Mouse (Mus musculus): ENCODE measurements around the gene Sorbs1.

- no peak for TF ChIP-seq CTCF (IDR thresholded peaks at IDR 0.05; ENCODE audit: low read depth)
- TF ChIP-seq EP300 (IDR thresholded peaks at IDR 0.05; ENCODE audit: low read depth) = no peak
Measured at GRCm38 (mm10) chr19:40414798-40415475, 98.6 kb downstream of the Sorbs1 start.

All from liver, embryonic 14.5 days (tissue).